Mouse (Mus musculus) NIH3T3 (cell line): Measurements from ENCODE around the gene Cdh18.
A peak's percentile ranks its signal among the peaks of the same experiment; 100 is the strongest.

Source experiments
- DNase-seq: peaks from one replicate; pipeline ENCODE4 v3.0.0-alpha.2; 2012; ENCODE audit warnings: low read depth

Gene Cdh18

GRCm38 (mm10) chr15:23455344-23455743, 906.5 kb downstream of the Cdh18 start:
- DNase-seq, result no peak

DNA sequence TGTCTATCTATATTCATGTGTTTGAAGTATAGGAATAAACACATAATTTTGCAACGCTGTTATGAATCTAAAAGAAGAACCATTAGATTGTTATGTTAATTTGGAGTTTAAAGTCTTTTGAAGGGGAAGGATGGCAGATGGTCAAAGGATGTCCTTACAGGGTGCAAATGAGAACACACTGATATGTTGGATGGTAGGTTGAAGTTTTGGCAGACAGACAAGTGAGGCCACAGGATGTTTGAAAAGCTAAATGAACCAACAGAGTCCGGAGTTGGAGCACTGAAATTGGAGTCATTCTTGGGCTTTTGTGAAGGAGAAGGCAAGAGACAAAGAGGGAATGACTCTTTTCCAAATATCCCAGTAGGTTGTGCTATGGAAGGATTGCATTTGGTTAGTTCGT, 908.6 kb downstream of the Cdh18 start:
- DNase-seq, result no peak

GRCm38 (mm10) chr15:23470527-23471475, 922.0 kb downstream of the Cdh18 start:
- peak; percentile 11 for DNase-seq

- peak; percentile 61 for DNase-seq
Measured at GRCm38 (mm10) chr15:23486306-23486705, 937.5 kb downstream of the Cdh18 start.

GRCm38 (mm10) chr15:23506480-23506879, 957.7 kb downstream of the Cdh18 start:
- no peak for DNase-seq

- DNase-seq, result no peak
Measured at GRCm38 (mm10) chr15:23509694-23510093, 960.9 kb downstream of the Cdh18 start.

- DNase-seq, result no peak
Measured at GRCm38 (mm10) chr15:23515786-23516185, 967.0 kb downstream of the Cdh18 start.

DNA sequence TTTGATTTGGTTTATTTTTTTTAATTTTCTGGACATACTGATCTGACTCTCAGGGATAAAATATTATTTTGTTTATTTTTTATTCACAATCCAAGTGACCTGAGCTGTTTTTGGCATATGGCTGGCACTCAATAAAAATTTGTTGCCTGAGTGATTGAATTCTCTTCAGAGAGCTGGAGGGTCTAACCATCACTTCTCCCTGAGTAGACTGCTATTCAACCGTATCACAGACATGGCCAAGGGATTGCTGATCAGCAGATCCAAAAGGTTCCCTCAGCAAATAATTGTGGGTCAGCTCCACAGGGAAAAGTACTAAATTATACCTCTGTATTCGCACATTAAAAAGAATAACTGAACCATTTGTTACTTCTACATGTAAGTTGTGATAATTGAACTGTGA, 969.3 kb downstream of the Cdh18 start:
- no peak for DNase-seq
